Mouse (Mus musculus) neural tube, embryonic 11.5 days (tissue): ENCODE measurements around the gene Kcnj12. TPM values are rescaled to one million over a fixed set of nuclear protein-coding genes. Genes with fewer than 3 reads are reported as not detected.

ENCODE experiments used
- polyA plus RNA-seq: library from polyadenylated mRNA; unstranded; fragments of >200 nt; fragmentation: Nextera tagmentation; extraction: Ambion mirVana; gene quantifications from 2 replicates; pipeline ENCODE4 v1.2.1, GENCODE M21; 2014

The Kcnj12 gene
- polyA plus RNA-seq, 1 experiment from 2014 or later = 4.0 TPM

Other genes with a start within 250 kb of the Kcnj12 start
- gene Top3a, start 245.2 kb upstream of the Kcnj12 start, polyA plus RNA-seq = 16.1 and 17.1 TPM in 2 replicates
- 10.1 and 10.2 TPM in 2 replicates for gene Smcr8, start 245.0 kb upstream of the Kcnj12 start, polyA plus RNA-seq
- 42.0 and 44.0 TPM in 2 replicates for gene Shmt1, start 210.8 kb upstream of the Kcnj12 start, polyA plus RNA-seq
- 23.5 and 24.3 TPM in 2 replicates for gene Dhrs7b, start 191.9 kb upstream of the Kcnj12 start, polyA plus RNA-seq
- 63.7 and 64.7 TPM in 2 replicates for gene Tmem11, start 143.3 kb upstream of the Kcnj12 start, polyA plus RNA-seq
- gene Natd1, start 107.8 kb upstream of the Kcnj12 start, polyA plus RNA-seq = 26.1 and 29.7 TPM in 2 replicates
- gene Map2k3, start 90.5 kb upstream of the Kcnj12 start, polyA plus RNA-seq = 48.3 and 52.2 TPM in 2 replicates
- 0.80 and 1.6 TPM in 2 replicates for gene Tnfrsf13b, start 104.2 kb downstream of the Kcnj12 start, polyA plus RNA-seq
- 331 and 356 TPM in 2 replicates for gene Usp22, start 152.5 kb downstream of the Kcnj12 start, polyA plus RNA-seq
- gene Aldh3a1, start 185.0 kb downstream of the Kcnj12 start, polyA plus RNA-seq = not detected in 2 replicates
- 21.4 and 23.4 TPM in 2 replicates for gene Aldh3a2, start 244.9 kb downstream of the Kcnj12 start, polyA plus RNA-seq